Mouse (Mus musculus) large intestine, adult 2 months (tissue): ENCODE data around the gene Hdac7. TPM values are rescaled to one million over a fixed set of nuclear protein-coding genes. Genes with fewer than 3 reads are reported as not detected.

ENCODE experiments used
- DNase-seq: peaks from one replicate; pipeline ENCODE4 v3.0.0-alpha.2; 2012; ENCODE audit warnings: low read depth, low spot score
- WGBS: fragments of 180-500 bp; shearing (Covaris S2); methylation state at CpG from one replicate; pipeline ENCODE4 v1.1.7; 2018; 5-methylcytosine and 5-hydroxymethylcytosine counted together
- polyA plus RNA-seq: library from polyadenylated mRNA; depleted of rRNA; stranded (reverse); fragments of >200 nt; gene quantifications from 2 replicates; pipeline ENCODE4 v1.2.3, GENCODE M21; 2012; rRNA removed

Hdac7 gene
- polyA plus RNA-seq, 1 experiment = 22.9 TPM

DNA sequence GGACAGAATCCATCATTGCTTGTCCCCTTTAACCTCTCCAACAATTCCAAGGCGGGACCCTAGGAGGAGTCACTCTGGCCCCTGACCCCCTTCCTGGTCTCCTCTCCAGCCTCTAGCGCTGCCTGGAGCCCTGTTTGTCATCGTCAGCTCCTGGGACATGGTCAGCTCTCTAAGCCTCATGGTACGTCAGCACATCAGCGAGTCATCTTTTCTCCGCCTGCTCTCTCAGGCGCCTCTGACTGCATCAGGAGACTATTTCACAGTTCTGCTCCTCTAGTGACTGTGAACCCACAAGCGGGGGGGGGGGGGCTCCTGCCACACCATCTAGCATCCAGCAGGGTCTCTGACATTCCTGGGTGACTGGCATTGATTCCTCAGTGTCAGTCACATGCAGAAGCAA is 88.9 kb downstream of the Hdac7 start:
- DNase-seq = no peak
- WGBS = 66% methylated on average over 8 of the region's 8 CpGs

DNA sequence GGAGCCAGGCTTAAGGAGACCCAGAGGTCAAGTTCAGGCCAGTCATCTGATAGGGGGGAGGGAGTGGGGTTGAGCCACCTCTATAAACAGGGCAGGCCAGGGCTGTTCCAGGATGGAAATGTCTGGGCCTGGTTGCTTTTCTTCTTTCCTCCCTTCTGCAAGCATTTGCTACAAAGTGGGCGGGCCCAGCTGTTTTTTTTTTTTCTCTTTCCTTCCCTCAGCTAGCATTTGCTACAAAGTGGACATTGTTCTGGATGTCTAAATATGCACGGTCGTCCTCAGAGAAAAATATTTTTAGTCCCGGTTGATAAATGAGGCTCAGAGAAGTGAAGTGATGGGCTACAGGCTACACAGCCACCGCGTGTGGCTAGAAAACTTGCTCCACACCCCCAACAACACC is 89.8 kb downstream of the Hdac7 start:
- no peak for DNase-seq
- 39% methylated on average over 6 of the region's 6 CpGs for WGBS

DNA sequence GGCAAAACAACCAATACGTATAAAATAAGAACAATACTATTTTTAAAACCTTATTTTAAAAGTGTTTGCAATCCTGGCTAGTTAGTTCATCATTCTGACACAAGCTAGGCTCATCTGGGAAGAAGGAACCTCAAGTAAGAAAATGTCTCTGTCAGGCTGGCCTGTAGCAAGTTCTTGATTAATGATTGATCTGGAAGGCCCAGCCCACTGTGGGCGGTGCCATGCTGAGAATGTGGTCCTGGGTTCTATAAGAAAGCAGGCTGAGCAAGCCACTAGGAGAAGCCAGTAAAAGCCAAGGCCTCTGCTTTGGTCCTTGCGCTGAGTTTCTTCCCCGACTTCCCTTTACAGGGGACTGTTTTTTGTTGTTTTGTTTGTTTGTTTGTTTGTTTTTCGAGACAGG is 91.8 kb downstream of the Hdac7 start:
- DNase-seq = no peak
- WGBS = 83% methylated on average over 5 of the region's 5 CpGs

DNA sequence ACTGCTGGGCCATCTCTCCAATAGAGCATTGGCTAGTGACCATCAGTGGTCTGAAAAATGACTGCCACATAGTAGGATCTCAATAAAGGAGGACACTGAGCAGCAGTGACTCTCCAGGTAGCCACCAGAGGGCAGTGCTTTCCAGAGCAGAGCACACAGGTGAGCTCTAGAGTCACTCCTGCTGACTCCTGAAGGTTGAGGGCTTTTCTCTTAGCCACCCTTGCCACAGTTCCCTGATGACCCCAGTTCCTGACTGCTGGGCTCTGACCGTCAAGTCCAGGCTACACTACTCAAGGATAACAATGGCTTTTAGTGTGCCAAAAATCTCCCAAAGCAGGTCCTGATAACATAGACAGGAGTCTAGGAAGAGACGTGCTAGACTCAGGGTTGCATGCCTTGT is 92.6 kb downstream of the Hdac7 start:
- 79% methylated on average over 2 of the region's 2 CpGs for WGBS
- DNase-seq = no peak

DNA sequence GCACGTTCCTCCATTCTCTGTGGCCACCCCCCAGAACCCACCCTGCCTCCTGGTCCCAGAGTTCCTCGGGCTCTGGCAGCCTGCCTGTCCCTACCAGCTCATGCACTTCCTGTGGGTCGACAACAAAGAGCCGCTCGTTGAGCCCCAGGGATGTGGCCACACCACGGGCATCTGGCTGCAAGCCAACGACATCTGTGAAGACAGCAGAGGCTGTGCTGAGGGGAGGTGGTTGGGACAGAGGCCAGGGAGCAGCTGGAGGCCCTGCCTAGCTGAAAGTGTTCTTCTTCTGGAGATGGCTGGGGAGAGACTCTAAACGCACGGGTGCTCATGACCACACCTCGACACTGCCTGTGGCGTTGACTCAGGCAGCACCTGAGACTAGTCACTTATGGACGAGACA is 93.6 kb downstream of the Hdac7 start:
- peak; percentile 29 for DNase-seq
- WGBS = 8% methylated on average over 12 of the region's 12 CpGs

DNA sequence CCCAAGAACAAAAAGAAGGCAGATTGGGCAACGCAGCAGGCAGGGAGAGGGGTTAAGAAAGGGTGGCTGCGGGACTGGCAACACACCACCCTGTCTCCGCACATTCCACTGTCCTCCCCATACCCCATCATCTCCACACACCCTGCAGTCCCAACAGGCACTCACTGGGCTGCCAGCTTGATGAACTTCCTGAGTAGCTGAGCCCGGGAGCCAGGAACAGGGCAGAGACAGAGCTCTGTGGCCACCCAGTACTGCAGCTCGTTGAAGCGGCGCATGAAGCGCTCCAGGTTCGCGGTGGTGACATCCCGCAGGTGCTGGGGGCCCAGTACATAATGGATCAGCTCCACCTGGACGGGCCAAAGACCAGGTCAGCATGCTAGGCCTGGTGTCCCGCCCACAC is 94.5 kb downstream of the Hdac7 start:
- 68% methylated on average over 13 of the region's 13 CpGs for WGBS
- no peak for DNase-seq

DNA sequence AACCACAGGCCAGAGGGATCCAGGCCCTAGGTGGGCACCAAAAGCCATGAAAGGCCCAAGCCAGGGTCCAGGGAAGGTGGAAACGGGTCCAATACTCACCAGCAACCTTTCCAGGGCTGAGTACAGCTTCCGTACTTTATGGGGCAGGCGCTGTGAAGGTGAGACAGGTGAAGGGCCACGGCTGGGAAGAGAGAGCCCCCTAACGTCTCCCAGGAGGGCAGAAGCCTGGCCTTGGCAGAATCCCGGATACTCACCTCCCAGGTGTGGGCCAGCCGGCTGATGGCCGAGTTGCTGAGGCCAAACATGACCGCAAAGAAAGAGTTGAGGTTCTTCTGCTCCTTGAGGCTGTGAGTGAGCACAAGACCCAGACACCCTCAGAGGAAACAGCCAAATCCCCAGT is 94.9 kb downstream of the Hdac7 start:
- no peak for DNase-seq
- 90% methylated on average over 9 of the region's 9 CpGs for WGBS

DNA sequence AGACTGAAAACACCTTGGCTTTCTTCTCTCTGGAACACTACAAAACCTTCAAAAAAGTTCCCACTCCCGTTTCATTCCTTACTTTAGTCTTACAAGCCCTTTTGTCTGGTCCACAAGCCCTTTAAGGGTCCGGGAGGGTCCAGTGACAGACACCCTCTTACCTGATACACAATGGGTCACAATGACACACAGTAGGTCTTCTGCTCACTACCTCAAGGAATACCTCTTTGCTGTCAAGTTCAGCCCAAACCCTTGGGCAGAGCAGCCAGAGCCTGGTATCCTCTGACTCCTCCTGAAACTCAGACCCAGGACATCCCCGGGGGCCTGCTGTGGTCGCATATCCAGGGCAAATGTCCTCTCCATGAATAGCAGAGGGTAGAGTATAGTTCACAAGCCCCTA is 95.3 kb downstream of the Hdac7 start:
- DNase-seq = no peak
- 93% methylated on average over 4 of the region's 4 CpGs for WGBS

DNA sequence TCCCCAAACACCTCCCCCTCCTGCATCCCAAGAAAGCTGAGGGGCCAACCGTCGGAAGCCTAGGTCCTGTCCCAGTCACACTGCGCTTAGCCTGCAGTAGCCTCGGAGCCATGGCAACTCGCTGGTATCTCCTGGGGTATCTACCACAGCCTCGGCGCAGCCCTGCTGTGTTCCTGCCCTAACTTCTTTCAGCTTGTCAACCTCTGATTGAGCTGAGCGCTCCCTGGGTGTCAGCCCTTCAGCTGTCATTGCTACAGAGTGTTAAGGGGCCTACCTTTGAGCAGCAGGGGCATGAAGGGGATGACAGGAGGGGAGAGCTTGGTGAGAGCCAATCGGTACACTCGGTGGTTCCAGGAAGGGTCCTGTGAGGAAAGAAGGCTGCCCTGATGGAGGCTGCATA is 96.0 kb downstream of the Hdac7 start:
- WGBS = 86% methylated on average over 10 of the region's 10 CpGs

DNA sequence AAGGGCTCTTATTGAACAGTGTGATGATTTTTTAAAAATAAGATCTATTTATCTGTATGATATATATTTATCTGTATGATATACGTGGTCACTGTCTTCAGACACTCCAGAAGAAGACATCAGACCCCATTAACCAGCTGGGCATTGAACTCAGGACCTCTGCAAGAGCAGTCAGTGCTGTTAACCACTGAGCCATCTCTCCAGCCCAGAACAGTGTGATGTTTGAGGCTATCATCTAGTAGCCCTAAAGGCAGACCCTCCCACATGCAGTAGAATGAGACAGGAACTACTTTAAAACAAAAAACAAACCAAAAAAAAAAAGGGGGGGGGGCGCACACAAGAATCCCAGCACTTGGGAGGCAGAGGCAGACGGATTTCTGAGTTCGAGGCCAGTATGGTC is 96.8 kb downstream of the Hdac7 start:
- WGBS = 87% methylated on average over 4 of the region's 4 CpGs
- DNase-seq = no peak

More for the DNA sequence above, 96.0 kb downstream of the Hdac7 start:
- no peak for DNase-seq

DNA sequence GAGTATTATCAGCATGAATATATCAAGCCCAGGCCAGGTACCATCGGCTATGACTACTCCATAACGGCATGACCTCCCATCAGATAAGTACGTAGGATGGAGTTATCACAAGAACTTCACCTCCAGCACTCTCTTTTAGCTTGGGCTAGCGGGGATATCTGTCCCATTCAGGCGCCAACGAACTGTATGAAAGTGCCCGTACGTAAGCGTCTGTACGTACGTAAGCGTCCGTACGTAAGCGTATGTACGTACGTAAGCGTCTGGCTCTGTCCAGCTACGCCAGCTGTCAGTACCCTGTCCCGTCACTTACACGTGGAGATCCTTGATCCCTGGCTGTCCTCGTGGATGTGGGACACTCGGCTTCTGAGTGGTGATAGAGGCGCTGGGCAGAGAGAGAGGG is 97.6 kb downstream of the Hdac7 start:
- WGBS = 94% methylated on average over 24 of the region's 24 CpGs
- DNase-seq = no peak

DNA sequence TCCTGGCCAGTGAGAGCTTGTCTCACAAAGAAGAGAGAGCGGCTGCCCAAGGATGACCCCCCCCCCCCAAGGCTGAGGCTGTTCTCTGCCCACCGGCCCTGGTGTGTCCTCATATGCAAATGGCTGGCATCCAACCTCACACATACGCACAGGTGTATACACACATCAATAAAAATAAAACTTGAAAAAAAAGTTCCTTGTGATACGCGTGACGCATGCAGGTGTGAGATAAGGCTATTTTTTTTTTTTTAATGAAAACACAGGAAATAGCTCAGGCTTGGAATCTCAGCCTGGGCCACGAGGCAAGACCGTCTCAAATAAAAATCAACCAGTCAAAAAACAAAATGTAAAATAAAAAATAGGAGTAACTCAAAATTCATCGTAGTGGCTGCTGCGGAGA is 98.0 kb downstream of the Hdac7 start:
- 50% methylated on average over 10 of the region's 10 CpGs for WGBS

DNA sequence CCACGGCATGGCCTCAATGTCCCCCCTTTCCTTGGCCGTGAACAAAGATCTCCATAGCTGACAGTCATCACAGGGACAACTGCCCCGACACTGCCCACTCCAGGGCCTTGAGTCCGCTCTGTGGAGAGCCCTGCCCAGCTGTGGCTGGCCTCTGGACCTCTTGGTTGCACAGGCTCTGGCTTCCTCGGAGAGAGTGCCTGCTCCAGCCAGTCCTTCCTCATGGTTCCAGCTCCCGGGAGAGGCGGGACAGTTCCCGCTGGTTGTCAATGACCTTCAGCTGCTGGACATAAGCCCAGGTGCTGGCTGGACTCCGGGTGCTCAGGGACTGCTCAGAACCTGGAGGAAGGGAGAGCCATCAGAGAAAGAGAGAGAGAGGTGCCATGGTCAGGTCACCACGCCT is 99.0 kb downstream of the Hdac7 start:
- 35% methylated on average over 10 of the region's 10 CpGs for WGBS

More for the DNA sequence above, 98.0 kb downstream of the Hdac7 start:
- no peak for DNase-seq

DNA sequence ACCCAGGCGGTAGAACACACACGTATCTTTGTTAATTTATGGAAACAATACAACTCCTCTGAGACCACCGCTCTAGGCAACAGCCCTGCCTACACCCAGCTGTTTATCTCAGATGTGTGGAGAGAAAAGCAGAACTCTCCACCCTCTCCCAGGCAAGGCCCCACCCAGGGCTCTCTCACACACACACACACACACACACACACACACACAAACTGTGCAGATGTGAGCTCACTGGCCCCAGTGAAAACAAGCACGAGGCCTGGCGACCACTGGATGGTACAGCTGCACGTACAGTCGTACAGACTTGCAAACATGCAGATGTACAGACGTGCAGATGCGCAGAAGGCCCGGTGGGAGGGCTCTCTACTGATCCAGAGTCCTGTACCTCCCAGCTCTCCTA is 99.4 kb downstream of the Hdac7 start:
- no peak for DNase-seq
- WGBS = 68% methylated on average over 10 of the region's 10 CpGs

More for the DNA sequence above, 99.0 kb downstream of the Hdac7 start:
- no peak for DNase-seq

DNA sequence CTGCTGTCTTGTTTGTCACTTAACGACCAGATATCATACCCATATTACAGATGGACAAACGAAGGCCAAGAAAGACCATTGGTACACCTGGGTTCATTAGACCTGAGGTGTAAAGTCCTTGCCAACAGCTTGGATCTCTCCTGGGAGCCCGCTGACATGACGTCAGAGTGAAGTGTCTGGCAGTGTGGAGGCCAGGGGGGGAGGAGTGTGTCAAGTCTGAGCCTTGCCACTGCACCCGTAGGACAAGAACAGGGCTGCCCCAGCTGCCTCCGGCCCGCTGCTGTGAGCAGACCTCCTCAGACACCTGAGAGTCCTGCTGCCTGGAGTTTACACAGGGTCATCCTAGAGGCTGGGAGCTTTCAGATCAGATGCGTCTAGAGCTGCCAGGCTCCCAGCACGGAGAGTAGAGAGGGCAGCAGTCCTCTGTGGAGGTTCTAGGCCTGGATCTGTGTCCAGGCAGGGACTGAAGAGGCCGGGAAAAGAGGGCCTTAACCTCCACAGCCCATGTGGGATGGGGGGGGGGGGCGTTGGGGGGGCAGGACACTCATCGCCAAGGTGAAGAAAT is 100.3 kb downstream of the Hdac7 start:
- no peak for DNase-seq
- 68% methylated on average over 10 of the region's 12 CpGs for WGBS

DNA sequence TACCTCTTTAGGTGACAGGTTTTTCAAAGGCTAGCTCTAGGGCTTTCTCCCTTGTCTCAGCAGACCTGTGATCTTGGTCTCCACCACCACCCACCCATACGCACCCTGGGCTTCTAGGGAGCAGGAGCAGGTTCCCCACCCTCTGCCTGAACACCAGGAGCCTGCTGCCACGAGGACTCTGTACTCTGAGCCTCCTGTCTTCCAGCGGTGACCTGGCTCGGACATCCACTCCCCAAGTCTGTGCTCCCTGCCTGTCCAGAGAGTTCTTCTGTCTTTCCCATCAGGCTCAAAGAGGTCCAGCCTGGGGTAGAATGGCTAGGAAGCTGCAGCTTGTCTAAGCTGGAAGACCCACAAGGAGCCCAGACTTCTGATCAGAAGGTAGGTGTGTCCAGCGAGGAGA is 101.1 kb downstream of the Hdac7 start:
- WGBS = 65% methylated on average over 5 of the region's 5 CpGs
- DNase-seq = no peak

Other genes with a start within 250 kb of the Hdac7 start
- 2.4 and 3.3 TPM in 2 replicates for gene Rpap3, start 138.7 kb downstream of the Hdac7 start, polyA plus RNA-seq
- 0.66 and 0.99 TPM in 2 replicates for gene Endou, start 113.2 kb downstream of the Hdac7 start, polyA plus RNA-seq
- 16.3 and 18.9 TPM in 2 replicates for gene Rapgef3, start 76.5 kb downstream of the Hdac7 start, polyA plus RNA-seq
- gene Slc48a1, start 66.0 kb downstream of the Hdac7 start, polyA plus RNA-seq = 26.5 and 27.4 TPM in 2 replicates
- 93.3 and 165 TPM in 2 replicates for gene Vdr, start 66.1 kb upstream of the Hdac7 start, polyA plus RNA-seq
- gene Tmem106c, start 119.7 kb upstream of the Hdac7 start, polyA plus RNA-seq = 26.5 and 28.6 TPM in 2 replicates
- gene Col2a1, start 160.2 kb upstream of the Hdac7 start, polyA plus RNA-seq = not detected in 2 replicates
- 8.3 and 9.8 TPM in 2 replicates for gene Pfkm, start 248.1 kb upstream of the Hdac7 start, polyA plus RNA-seq
- 9.3 and 12.1 TPM in 2 replicates for gene Senp1, start 249.2 kb upstream of the Hdac7 start, polyA plus RNA-seq